Mouse (Mus musculus) heart, postnatal 0 days (tissue): Measurements from ENCODE around the gene Rhno1.

Source experiments
- CTCF ChIP-seq: IDR thresholded peaks from 2 replicates; pipeline ENCODE4 v1.5.1; 2016; ENCODE audit warnings: antibody characterized with exemption, control low read depth, low read depth
- EP300 ChIP-seq: IDR thresholded peaks from 2 replicates; pipeline ENCODE4 v1.6.1; 2016; ENCODE audit warnings: antibody characterized with exemption, low read depth

DNA sequence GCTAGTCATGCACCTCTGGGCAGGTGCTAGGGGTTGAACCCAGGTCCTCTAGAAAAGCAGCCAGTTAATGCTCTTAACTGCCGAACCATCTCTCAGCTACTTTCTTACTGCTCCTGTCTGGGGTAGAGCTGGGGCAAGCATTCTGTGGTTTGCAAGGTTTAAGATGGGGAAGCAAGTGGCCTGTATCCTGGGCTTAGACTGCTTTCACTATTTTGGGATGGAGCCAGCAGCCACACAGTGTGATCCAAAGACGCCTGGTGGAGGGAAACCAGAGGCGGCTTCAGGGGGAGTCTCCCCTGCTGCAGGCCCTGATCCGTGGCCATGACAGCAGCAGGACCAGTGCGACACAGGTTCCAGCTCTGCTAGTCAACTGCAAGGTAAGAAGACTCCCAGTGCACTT is 42.0 kb upstream of the Rhno1 start:
- no peak for TF ChIP-seq CTCF
- TF ChIP-seq EP300, result no peak
